Mouse (Mus musculus) myocyte (in vitro differentiated cells): ENCODE results near the gene Ptprd.

Experiments
- CEBPB ChIP-seq: IDR thresholded peaks from 2 replicates; pipeline ENCODE4 v1.6.1; 2011; ENCODE audit warnings: mild to moderate bottlenecking, moderate library complexity; ENCODE audit not compliant: poor library complexity, insufficient read depth, severe bottlenecking
- E2F4 ChIP-seq: IDR thresholded peaks from one replicate; pipeline ENCODE4 v1.6.1; 2011; ENCODE audit warnings: mild to moderate bottlenecking, control low read depth, moderate library complexity; ENCODE audit not compliant: insufficient read depth
- MAX ChIP-seq: IDR thresholded peaks from one replicate; pipeline ENCODE4 v1.6.1; 2011; ENCODE audit warnings: low read depth, mild to moderate bottlenecking, control low read depth
- MYOG ChIP-seq, 3 experiments: IDR thresholded peaks; one replicate each; pipeline ENCODE4 v1.6.1; 2011; ENCODE audit warnings: control low read depth in 2 of 3, low read depth in 2 of 3, mild to moderate bottlenecking in 2 of 3; ENCODE audit not compliant: insufficient read length in 2 of 3, control insufficient read depth in 1 of 3, insufficient read depth in 1 of 3
- POLR2A ChIP-seq: IDR thresholded peaks from one replicate; pipeline ENCODE4 v1.6.1; 2011; ENCODE audit warnings: low read depth, mild to moderate bottlenecking, control low read depth, moderate library complexity; ENCODE audit not compliant: insufficient read length
- POLR2AphosphoS2 ChIP-seq: IDR thresholded peaks from one replicate; pipeline ENCODE4 v1.6.1; 2011; ENCODE audit warnings: low read depth, control low read depth; ENCODE audit not compliant: insufficient read length
- SRF ChIP-seq: IDR thresholded peaks from one replicate; pipeline ENCODE4 v1.6.1; 2011; ENCODE audit warnings: low read depth; ENCODE audit not compliant: control insufficient read depth, insufficient read length
- TCF12 ChIP-seq: IDR thresholded peaks from one replicate; pipeline ENCODE4 v1.6.1; 2011; ENCODE audit warnings: mild to moderate bottlenecking, control low read depth; ENCODE audit not compliant: poor library complexity, insufficient read depth, severe bottlenecking

- TF ChIP-seq MAX: no peak
- no peak for TF ChIP-seq E2F4
- TF ChIP-seq POLR2A: no peak
- no peak for TF ChIP-seq MYOG (IDR thresholded peaks at IDR 0.05; ENCODE audit: control insufficient read depth in 1 of 3, insufficient read depth in 1 of 3, insufficient read length in 2 of 3, low read depth in 2 of 3)
- no peak for TF ChIP-seq TCF12
- TF ChIP-seq CEBPB: no peak
- TF ChIP-seq POLR2AphosphoS2: no peak
- no peak for TF ChIP-seq SRF
Observed at GRCm38 (mm10) chr4:76315977-76316376, 1895.8 kb downstream of the Ptprd start.
